Mouse (Mus musculus) spleen, embryonic (tissue): Measurements from ENCODE around the gene Mapt.

Source experiments
- CTCF ChIA-PET: fragments of 350-600 bp; sonication (Branson Sonifier 250); formaldehyde crosslinking; loops from one replicate; lab custom pipeline; 2022; lab: Charles Lee

The Mapt gene

DNA sequence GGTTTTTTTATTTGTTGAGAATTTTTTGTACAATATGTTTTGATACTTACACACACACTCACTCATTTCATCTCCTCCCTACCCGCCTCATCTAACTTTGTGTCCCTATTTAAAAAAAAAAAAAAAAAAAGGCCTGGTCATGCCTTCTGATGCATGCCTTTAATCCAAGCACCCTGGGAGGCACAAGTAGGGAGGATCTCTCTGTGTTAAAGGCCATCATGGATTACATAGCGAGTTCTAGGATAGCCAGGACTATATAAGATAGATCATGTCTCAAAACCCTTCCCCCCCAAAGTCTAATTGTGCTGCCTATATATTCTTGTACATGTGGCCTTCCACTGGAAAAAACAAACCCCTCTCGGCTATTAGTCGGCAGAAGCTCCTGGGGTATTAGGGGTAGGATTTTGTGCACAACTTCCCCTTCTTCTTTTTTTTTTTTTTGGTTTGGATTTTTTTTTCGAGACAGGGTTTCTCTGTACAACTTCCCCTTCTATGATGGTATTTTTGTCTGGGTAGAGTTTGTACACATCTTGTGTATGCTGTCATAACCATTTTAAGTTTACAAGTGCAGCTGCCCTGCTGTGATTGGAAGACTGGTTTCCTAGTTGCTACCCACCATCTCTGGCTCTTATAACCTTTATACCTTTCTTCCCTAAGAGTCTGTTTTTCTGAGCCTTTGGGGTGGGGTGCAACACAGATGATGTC lies 136.4 kb downstream of the Mapt start:
- CTCF ChIA-PET: no interaction called here

DNA sequence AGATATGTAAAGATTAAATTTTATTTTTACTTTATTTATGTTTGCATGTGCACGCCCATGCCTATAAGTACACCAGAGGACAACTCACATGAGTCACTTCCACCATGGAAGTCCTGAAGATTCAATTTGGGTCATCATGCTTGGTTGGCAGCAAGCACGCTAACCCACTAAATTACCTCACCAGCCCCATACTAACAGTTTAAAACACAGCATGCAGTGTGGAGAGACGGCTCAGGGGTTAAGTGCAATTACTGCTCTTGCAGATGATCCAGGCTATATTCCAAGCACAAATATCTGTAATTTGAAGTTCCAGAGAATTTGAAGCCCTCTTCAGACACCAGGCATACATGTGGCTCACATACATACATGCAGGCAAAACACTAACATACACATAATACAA lies 145.1 kb downstream of the Mapt start:
- CTCF ChIA-PET: no interaction called here

DNA sequence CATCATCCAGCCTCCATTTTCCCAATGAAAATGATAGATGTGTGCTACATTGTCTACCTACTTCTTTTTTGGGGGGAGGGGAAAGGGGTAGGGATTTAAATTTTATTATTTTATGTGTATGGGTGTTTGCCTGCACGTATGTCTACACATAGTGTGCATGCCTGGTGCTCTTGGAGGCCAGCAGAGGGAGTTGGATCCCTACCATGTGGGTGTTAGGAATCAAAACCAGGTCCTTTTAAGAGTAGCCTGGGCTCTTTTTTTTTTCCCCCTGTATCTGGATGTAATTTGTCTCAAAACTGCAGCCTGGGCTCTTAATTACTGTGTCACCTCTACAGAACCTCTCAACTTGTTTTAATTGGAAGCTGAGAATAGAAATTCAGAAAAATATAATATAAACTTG lies 148.4 kb downstream of the Mapt start:
- CTCF ChIA-PET: interaction anchor here (1.0 kb wide), 1 partner anchor 49 kb away, joined by 3 read pairs; no protein-coding TSS in a partner anchor
